Mouse (Mus musculus) neural tube, embryonic 10.5 days (tissue): Measurements from ENCODE around the gene Msmo1.
A peak's percentile ranks its signal among the peaks of the same experiment; 100 is the strongest.

Experiments used
- DNase-seq: peaks from one replicate; pipeline ENCODE4 v3.0.0-alpha.2; 2017; ENCODE audit warnings: low spot score; ENCODE audit errors: extremely low spot score

Msmo1 gene

DNA sequence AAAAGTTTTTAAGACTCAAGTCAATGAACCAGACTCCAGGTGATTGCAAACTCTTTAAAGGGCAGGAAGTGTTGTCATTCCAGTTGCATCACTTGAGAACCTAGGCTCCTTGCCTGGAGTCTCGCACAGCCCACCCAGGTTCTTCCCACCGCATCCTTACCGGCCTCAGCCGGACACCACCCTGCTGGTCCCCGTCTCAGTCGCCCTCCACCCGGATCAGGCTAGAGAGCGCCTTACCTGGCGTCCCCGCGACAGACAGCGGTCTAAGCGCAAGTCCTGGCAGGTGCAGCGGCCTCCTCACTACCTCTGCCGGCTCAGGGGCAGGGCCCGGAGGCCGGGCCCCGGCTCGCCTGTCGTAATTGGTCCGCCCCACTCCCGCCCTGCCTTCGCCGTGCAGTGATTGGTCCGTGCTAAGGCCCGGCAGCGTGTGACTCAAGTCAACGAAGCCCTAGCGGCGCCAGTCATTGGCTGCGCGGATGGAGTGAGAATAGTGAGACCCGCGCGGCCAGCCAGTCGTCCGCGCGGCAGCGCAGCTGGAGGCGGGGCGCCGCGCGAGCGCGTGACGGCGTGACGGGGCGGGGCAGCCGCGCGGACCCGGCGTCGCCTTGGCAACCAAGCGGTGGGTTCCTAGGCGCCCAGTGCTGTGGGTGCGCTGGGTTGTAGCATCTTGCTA is at the start of gene Msmo1:
TSS of gene Msmo1 (minus strand) at position 522 of the 673 bp plus-strand sequence.
- DNase-seq: peak; percentile 94

- DNase-seq: no peak
Observed at GRCm38 (mm10) chr8:64781947-64782346, 48.4 kb upstream of the Msmo1 start.

- DNase-seq: no peak
Observed at GRCm38 (mm10) chr8:64777925-64778324, 44.3 kb upstream of the Msmo1 start.

- DNase-seq: no peak
Observed at GRCm38 (mm10) chr8:64774136-64774535, 40.5 kb upstream of the Msmo1 start.

DNA sequence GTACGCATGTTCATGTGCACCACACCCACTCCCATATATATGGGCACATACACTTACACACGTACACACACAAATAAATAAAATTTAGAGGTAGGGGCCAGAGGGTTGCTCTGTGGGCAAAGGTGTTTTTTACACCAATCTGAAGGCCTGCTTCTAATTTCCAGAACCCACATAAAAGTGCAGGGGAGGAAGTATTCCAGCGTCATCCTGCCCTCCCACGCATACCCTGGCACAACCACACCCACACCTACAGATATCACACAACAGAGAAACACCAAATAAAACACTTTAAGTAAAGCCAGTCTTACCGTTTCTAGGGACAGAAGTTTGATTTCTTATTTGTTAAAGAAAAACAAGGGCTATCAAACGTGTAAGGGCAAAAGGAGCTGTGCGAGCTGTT is 37.2 kb upstream of the Msmo1 start:
- no peak for DNase-seq

GRCm38 (mm10) chr8:64769586-64769985 is 36.0 kb upstream of the Msmo1 start:
- no peak for DNase-seq

GRCm38 (mm10) chr8:64768645-64769044 is 35.1 kb upstream of the Msmo1 start:
- DNase-seq: no peak

DNA sequence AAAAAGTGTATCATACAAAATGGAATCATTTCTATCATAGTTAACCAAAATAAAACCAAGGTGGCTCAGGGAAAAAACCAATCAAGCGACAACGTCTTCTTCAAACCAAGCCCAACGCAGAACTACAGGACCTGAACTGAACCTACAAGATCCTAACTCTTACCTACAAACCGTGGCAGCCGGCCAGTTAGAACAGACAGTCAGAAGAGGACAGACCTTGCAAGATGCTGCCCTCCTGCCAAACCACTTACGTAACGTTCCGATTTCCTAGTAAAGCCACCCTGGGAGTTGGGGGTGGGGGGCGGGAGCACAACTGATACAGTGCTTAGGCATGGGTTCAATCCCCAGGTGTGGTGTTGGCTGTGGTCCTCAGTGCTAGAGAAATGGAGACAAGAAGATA is 33.5 kb upstream of the Msmo1 start:
- no peak for DNase-seq

- no peak for DNase-seq
Observed at GRCm38 (mm10) chr8:64764075-64764474, 30.5 kb upstream of the Msmo1 start.

- DNase-seq: no peak
Observed at GRCm38 (mm10) chr8:64762751-64763150, 29.2 kb upstream of the Msmo1 start.

- DNase-seq: no peak
Observed at GRCm38 (mm10) chr8:64761430-64761829, 27.8 kb upstream of the Msmo1 start.

- DNase-seq: no peak
Observed at GRCm38 (mm10) chr8:64757956-64758355, 24.4 kb upstream of the Msmo1 start.

GRCm38 (mm10) chr8:64746215-64747058 is 12.8 kb upstream of the Msmo1 start:
- no peak for DNase-seq

GRCm38 (mm10) chr8:64740547-64741211 is 7.1 kb upstream of the Msmo1 start:
- no peak for DNase-seq

- no peak for DNase-seq
Observed at GRCm38 (mm10) chr8:64738916-64739315, 5.3 kb upstream of the Msmo1 start.

DNA sequence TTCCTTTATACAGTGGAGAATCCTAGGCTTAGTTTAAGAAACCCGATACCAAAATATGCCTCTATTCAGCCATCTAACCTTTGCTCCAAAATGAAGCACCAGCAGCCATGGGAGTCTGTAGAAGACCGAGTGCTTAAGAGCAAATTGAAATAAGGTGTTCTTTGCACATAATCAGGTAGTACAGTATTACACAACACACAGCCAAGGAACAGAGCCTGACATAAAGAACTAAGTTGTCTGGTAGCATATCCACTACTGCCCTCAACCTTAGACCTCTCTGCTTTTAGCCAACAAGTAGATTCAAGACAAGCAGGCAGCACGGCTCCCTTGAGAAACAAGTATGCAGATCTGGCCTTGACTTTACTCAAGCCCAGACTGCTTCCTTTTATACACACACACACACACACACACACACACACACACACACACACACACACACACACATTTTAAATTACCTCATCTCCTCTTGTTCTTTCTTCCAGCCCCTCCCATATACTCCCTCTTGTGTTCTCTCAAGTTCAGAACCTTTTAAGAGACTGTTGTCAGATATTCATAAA is 3.3 kb upstream of the Msmo1 start:
- DNase-seq: no peak

DNA sequence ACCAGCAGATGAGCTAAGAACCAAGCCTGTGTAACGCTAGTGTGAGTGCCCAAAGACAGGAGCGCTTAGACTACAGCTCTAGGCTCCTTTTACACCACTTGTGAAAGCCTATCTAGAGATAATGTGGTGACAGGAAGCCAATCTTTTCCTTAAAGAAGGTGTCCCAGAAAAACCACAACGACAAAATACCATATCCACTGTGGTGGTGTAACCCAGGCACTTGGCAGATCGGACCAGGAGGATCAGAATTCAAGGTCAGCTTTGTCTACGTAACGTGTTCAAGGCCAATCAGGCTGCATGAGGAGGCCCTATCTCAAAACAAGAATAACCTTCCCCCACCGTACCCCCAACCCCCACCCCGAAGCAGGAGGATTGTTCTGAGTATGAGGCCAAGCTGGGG is 1.6 kb upstream of the Msmo1 start:
- no peak for DNase-seq

GRCm38 (mm10) chr8:64732596-64732995 is 996 bp downstream of the Msmo1 start:
- DNase-seq: no peak

GRCm38 (mm10) chr8:64728156-64728555 is 5.4 kb downstream of the Msmo1 start:
- DNase-seq: no peak

- no peak for DNase-seq
Observed at GRCm38 (mm10) chr8:64726190-64726695, 7.3 kb downstream of the Msmo1 start.

GRCm38 (mm10) chr8:64723206-64723605 is 10.4 kb downstream of the Msmo1 start:
- no peak for DNase-seq

DNA sequence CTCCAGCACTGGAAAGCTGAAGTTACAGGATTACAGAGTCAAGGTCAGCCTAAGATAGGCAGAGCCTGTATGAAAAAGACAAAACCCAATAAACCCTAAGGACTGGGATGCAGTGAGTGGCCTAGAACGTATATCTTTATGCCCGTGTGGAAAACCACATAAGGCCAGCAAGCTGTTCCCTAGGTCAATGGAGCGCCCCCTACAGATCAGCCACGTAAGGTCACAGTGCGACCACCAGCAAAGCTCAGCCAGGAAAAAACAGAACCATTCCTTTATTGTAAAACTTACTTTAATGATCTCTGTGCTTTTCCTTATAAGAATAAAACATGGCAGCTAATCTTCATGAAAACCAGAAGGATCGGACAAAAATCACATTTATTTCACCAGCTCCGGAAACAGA is 15.7 kb downstream of the Msmo1 start:
- no peak for DNase-seq
